Mouse (Mus musculus): Measurements from ENCODE around the gene Oprd1. TPM values are rescaled to one million over a fixed set of nuclear protein-coding genes. Genes with fewer than 3 reads are reported as not detected.

Gene Oprd1
- polyA plus RNA-seq, 1 experiment from 2014 or later, result 0.30 TPM

GRCm38 (mm10) chr4:132062934-132063884, 81.1 kb downstream of the Oprd1 start:
- H3K4me3 ChIP-seq (replicated peaks; ENCODE audit: low read length), result no peak overlapping the region
- no peak overlapping the region for H3K9ac ChIP-seq (ENCODE audit: low read length)
- peak overlapping the region; percentile 42; the same call in 1 of the 2 replicates for H3K27ac ChIP-seq (ENCODE audit: low read length)
- peaks cover 11% of the 10 kb centered on the region for H3K4me1 ChIP-seq (ENCODE audit: control insufficient read depth, insufficient read depth, low read length)
- no peaks in the 10 kb centered on the region for H3K27me3 ChIP-seq (ENCODE audit: control insufficient read depth, insufficient read depth, low read length)
- H3K9me3 ChIP-seq (replicated peaks; ENCODE audit: control insufficient read depth, low read length), result no peaks in the 10 kb centered on the region
- 67% methylated on average over 17 of the region's 17 CpGs for WGBS
- H3K36me3 ChIP-seq (ENCODE audit: control insufficient read depth, insufficient read depth, low read length), result no peaks in the 10 kb centered on the region
- no peak overlapping the region for H3K4me2 ChIP-seq (ENCODE audit: low read depth, low read length)
- no peak for ATAC-seq (ENCODE audit: insufficient read depth, low FRiP score)

- Histone ChIP-seq H3K4me2 (ENCODE audit: low read depth, low read length) (no peak overlapping the region), H3K36me3 (ENCODE audit: control insufficient read depth, insufficient read depth, low read length) (no peaks in the 10 kb centered on the region), H3K4me3 (replicated peaks; ENCODE audit: low read length) (no peak overlapping the region), H3K4me1 (ENCODE audit: control insufficient read depth, insufficient read depth, low read length) (peaks cover 11% of the 10 kb centered on the region), H3K27ac (ENCODE audit: low read length) (peak overlapping the region; percentile 31; the same call in 1 of the 2 replicates), H3K27me3 (ENCODE audit: control insufficient read depth, insufficient read depth, low read length) (no peaks in the 10 kb centered on the region), H3K9me3 (replicated peaks; ENCODE audit: control insufficient read depth, low read length) (no peaks in the 10 kb centered on the region), H3K9ac (ENCODE audit: low read length) (no peak overlapping the region)
- no peak for ATAC-seq (ENCODE audit: insufficient read depth, low FRiP score)
- WGBS, result 49% methylated on average over 8 of the region's 8 CpGs
Measured at GRCm38 (mm10) chr4:132062289-132062688, 82.0 kb downstream of the Oprd1 start.

Other genes with a start within 250 kb of the Oprd1 start
- gene Tmem200b, start 222.7 kb downstream of the Oprd1 start, polyA plus RNA-seq (2015; fragmentation: Nextera tagmentation; extraction: Ambion mirVana), result 0.22 and 0.41 TPM in 2 replicates
- gene Gm10300, start 69.8 kb downstream of the Oprd1 start, polyA plus RNA-seq (2015; fragmentation: Nextera tagmentation; extraction: Ambion mirVana), result 0.05 TPM in 1 of 2 replicates, not detected in the other
- gene Epb41, start 69.2 kb downstream of the Oprd1 start, polyA plus RNA-seq (2015; fragmentation: Nextera tagmentation; extraction: Ambion mirVana), result 55.7 and 60.0 TPM in 2 replicates
- gene Ythdf2, start 67.8 kb upstream of the Oprd1 start, polyA plus RNA-seq (2015; fragmentation: Nextera tagmentation; extraction: Ambion mirVana), result 75.6 and 84.2 TPM in 2 replicates
- 25.6 and 28.7 TPM in 2 replicates for gene Gmeb1, start 117.1 kb upstream of the Oprd1 start, polyA plus RNA-seq (2015; fragmentation: Nextera tagmentation; extraction: Ambion mirVana)
- 35.5 and 42.8 TPM in 2 replicates for gene Taf12, start 129.9 kb upstream of the Oprd1 start, polyA plus RNA-seq (2015; fragmentation: Nextera tagmentation; extraction: Ambion mirVana)
- gene Rab42, start 158.9 kb upstream of the Oprd1 start, polyA plus RNA-seq (2015; fragmentation: Nextera tagmentation; extraction: Ambion mirVana), result 1.5 and 2.2 TPM in 2 replicates
- 56.8 and 62.6 TPM in 2 replicates for gene Trnau1ap, start 185.1 kb upstream of the Oprd1 start, polyA plus RNA-seq (2015; fragmentation: Nextera tagmentation; extraction: Ambion mirVana)
- 62.6 and 64.0 TPM in 2 replicates for gene Rcc1, start 209.1 kb upstream of the Oprd1 start, polyA plus RNA-seq (2015; fragmentation: Nextera tagmentation; extraction: Ambion mirVana)

Data from stomach, embryonic 16.5 days (tissue).